Mouse (Mus musculus) kidney, postnatal 36 days (tissue): ENCODE results near the gene Vwce.

Source experiments
- DNase-seq, 2 experiments: peaks; one replicate each; pipeline ENCODE4 v3.0.0; 2021 to 2022; ENCODE audit warnings: mixed read lengths in 2 of 2

Gene Vwce

GRCm38 (mm10) chr19:10692361-10692760, 58.3 kb downstream of the Vwce start:
- DNase-seq: peak; percentile 57 to 80

- DNase-seq: peak; percentile 53 to 54
Observed at GRCm38 (mm10) chr19:10693926-10694682, 60.1 kb downstream of the Vwce start.

- DNase-seq: no peak
Observed at GRCm38 (mm10) chr19:10695801-10696200, 61.8 kb downstream of the Vwce start.

- DNase-seq: peak in 1 of 2 experiments; percentile 49
Observed at GRCm38 (mm10) chr19:10698131-10698991, 64.3 kb downstream of the Vwce start.

- DNase-seq: no peak
Observed at GRCm38 (mm10) chr19:10699851-10700250, 65.8 kb downstream of the Vwce start.

GRCm38 (mm10) chr19:10701013-10701726, 67.2 kb downstream of the Vwce start:
- DNase-seq: peak in 1 of 2 experiments; percentile 41

- no peak for DNase-seq
Observed at GRCm38 (mm10) chr19:10702125-10702524, 68.1 kb downstream of the Vwce start.

- DNase-seq: peak in 1 of 2 experiments; percentile 41
Observed at GRCm38 (mm10) chr19:10703470-10703869, 69.5 kb downstream of the Vwce start.

- DNase-seq: no peak
Observed at GRCm38 (mm10) chr19:10707087-10707875, 73.3 kb downstream of the Vwce start.

GRCm38 (mm10) chr19:10707881-10708280, 73.9 kb downstream of the Vwce start:
- DNase-seq: no peak

- no peak for DNase-seq
Observed at GRCm38 (mm10) chr19:10708900-10709299, 74.9 kb downstream of the Vwce start.

- peak; percentile 96 to 98 for DNase-seq
Observed at GRCm38 (mm10) chr19:10709360-10710087, 75.5 kb downstream of the Vwce start.

GRCm38 (mm10) chr19:10710088-10710511, 76.1 kb downstream of the Vwce start:
- DNase-seq: peak; percentile 72 to 87

- no peak for DNase-seq
Observed at GRCm38 (mm10) chr19:10710751-10711150, 76.7 kb downstream of the Vwce start.

GRCm38 (mm10) chr19:10712194-10712593, 78.2 kb downstream of the Vwce start:
- DNase-seq: no peak

GRCm38 (mm10) chr19:10712646-10713045, 78.6 kb downstream of the Vwce start:
- no peak for DNase-seq

GRCm38 (mm10) chr19:10713551-10713950, 79.5 kb downstream of the Vwce start:
- DNase-seq: no peak

GRCm38 (mm10) chr19:10714168-10714567, 80.2 kb downstream of the Vwce start:
- no peak for DNase-seq

- DNase-seq: peak; percentile 62 to 88
Observed at GRCm38 (mm10) chr19:10714682-10715475, 80.9 kb downstream of the Vwce start.

- DNase-seq: no peak
Observed at GRCm38 (mm10) chr19:10715476-10715875, 81.5 kb downstream of the Vwce start.
